Mouse (Mus musculus) heart, embryonic 13.5 days (tissue): ENCODE measurements around the gene Flnb. TPM values are rescaled to one million over a fixed set of nuclear protein-coding genes. Genes with fewer than 3 reads are reported as not detected.

ENCODE experiments used
- ATAC-seq: fragments of 200-750 bp; cut with Nextera tagmentation; 2 replicates; pipeline ENCODE4 v1.8.0; 2017; ENCODE audit warnings: moderate TSS enrichment; ENCODE audit not compliant: insufficient number of reproducible peaks, low FRiP score, low TSS enrichment; ENCODE audit errors: extremely low read depth
- H3K27ac ChIP-seq: fragments of 300-500 bp; sonication (generic); replicated peaks from 2 replicates; pipeline ENCODE4 v1.5.1; 2015; ENCODE audit warnings: moderate library complexity, mild to moderate bottlenecking, inconsistent platforms
- H3K27me3 ChIP-seq: fragments of 300-500 bp; sonication (generic); replicated peaks from 2 replicates; pipeline ENCODE4 v1.6.1; 2015; ENCODE audit warnings: mild to moderate bottlenecking, inconsistent platforms
- H3K36me3 ChIP-seq: fragments of 300-500 bp; sonication (generic); 2 replicates; pipeline ENCODE4 v1.6.1; 2015; ENCODE audit warnings: mild to moderate bottlenecking, inconsistent platforms
- H3K4me1 ChIP-seq: fragments of 300-500 bp; sonication (generic); 2 replicates; pipeline ENCODE4 v1.6.1; 2015; ENCODE audit warnings: inconsistent platforms
- H3K4me2 ChIP-seq: fragments of 300-500 bp; sonication (generic); 2 replicates; pipeline ENCODE4 v1.6.1; 2015; ENCODE audit warnings: inconsistent platforms, mild to moderate bottlenecking, moderate library complexity
- H3K4me3 ChIP-seq: fragments of 300-500 bp; sonication (generic); 2 replicates; pipeline ENCODE4 v1.5.1; 2015; ENCODE audit warnings: moderate library complexity, mild to moderate bottlenecking, inconsistent platforms
- H3K9ac ChIP-seq: fragments of 300-500 bp; sonication (generic); 2 replicates; pipeline ENCODE4 v1.6.1; 2015; ENCODE audit warnings: inconsistent platforms, mild to moderate bottlenecking, moderate library complexity
- H3K9me3 ChIP-seq: fragments of 300-500 bp; sonication (generic); 2 replicates; pipeline ENCODE4 v1.6.1; 2016; ENCODE audit warnings: inconsistent platforms
- WGBS: fragments of 180-500 bp; shearing (Covaris S2); methylation state at CpG from one replicate; pipeline ENCODE4 v1.1.7; 2015; ENCODE audit warnings: mixed read lengths; 5-methylcytosine and 5-hydroxymethylcytosine counted together
- polyA plus RNA-seq: library from polyadenylated mRNA; unstranded; fragments of >200 nt; fragmentation: Nextera tagmentation; extraction: Ambion mirVana; gene quantifications from 2 replicates; pipeline ENCODE4 v1.2.1, GENCODE M21; 2015

The Flnb gene
- polyA plus RNA-seq, 1 experiment from 2014 or later, result 8.5 TPM

- Histone ChIP-seq H3K4me1 (peaks cover 40% of the 10 kb centered on the region), H3K36me3 (peaks cover 66% of the 10 kb centered on the region), H3K27ac (peak overlapping the region; percentile 84; the same call in 1 of the 2 replicates), H3K4me3 (no peak overlapping the region), H3K9me3 (no peaks in the 10 kb centered on the region), H3K9ac (no peak overlapping the region), H3K4me2 (no peak overlapping the region), H3K27me3 (no peaks in the 10 kb centered on the region)
- 78% methylated on average over 12 of the region's 12 CpGs for WGBS
- no peak for ATAC-seq
Observed at GRCm38 (mm10) chr14:7901484-7902240, 83.9 kb downstream of the Flnb start.

DNA sequence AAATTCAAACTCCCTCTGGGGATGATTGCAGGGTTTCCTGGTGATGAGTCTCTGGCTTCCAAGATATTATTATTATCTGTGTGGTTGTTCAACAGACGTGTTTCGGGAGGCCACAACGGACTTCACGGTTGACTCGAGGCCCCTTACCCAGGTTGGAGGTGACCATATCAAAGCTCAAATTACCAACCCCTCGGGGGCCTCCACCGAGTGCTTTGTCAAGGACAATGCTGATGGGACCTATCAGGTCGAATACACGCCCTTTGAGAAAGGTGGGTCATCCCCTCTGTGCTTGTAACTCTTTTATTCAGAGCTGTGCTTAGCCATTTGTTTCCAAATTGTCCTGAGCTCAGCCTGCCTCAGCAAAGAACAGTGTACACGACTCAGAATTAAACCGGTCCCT is 89.3 kb downstream of the Flnb start:
- 87% methylated on average over 11 of the region's 11 CpGs for WGBS

DNA sequence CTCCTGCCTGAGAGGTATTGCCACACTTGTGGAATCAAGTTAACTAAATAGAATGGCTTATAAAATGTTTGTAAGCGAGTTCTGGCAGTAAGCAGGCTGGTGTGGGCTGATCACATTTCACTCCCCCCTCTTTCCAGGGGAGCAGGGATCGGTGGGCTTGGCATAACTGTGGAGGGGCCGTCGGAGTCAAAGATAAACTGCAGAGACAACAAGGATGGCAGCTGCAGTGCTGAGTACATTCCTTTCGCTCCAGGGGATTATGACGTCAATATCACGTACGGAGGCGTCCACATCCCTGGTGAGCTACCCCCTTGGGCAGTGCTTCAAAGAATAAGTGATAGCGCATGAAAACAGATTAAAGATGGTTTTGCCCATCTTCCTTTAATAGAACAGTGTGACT is 91.7 kb downstream of the Flnb start:
- H3K27ac ChIP-seq, result no peak overlapping the region
- no peak for ATAC-seq
- no peak overlapping the region for H3K4me2 ChIP-seq
- peaks cover 4% of the 10 kb centered on the region for H3K4me1 ChIP-seq
- no peaks in the 10 kb centered on the region for H3K9me3 ChIP-seq
- 55% methylated on average over 10 of the region's 10 CpGs for WGBS
- H3K27me3 ChIP-seq, result no peaks in the 10 kb centered on the region
- H3K9ac ChIP-seq, result no peak overlapping the region
- H3K36me3 ChIP-seq, result peaks cover 91% of the 10 kb centered on the region
- H3K4me3 ChIP-seq, result no peak overlapping the region

More for the DNA sequence above, 89.3 kb downstream of the Flnb start:
- H3K4me2 ChIP-seq, result no peak overlapping the region
- H3K36me3 ChIP-seq, result peaks cover 88% of the 10 kb centered on the region
- no peaks in the 10 kb centered on the region for H3K9me3 ChIP-seq
- H3K9ac ChIP-seq, result no peak overlapping the region
- no peak overlapping the region for H3K4me3 ChIP-seq
- no peak overlapping the region for H3K27ac ChIP-seq
- no peak for ATAC-seq
- peaks cover 1% of the 10 kb centered on the region for H3K4me1 ChIP-seq
- no peaks in the 10 kb centered on the region for H3K27me3 ChIP-seq

- Histone ChIP-seq H3K4me1 (peaks cover 4% of the 10 kb centered on the region), H3K9ac (no peak overlapping the region), H3K36me3 (peaks cover 90% of the 10 kb centered on the region), H3K27ac (no peak overlapping the region), H3K27me3 (no peaks in the 10 kb centered on the region), H3K4me3 (no peak overlapping the region), H3K9me3 (no peaks in the 10 kb centered on the region), H3K4me2 (no peak overlapping the region)
- ATAC-seq, result no peak
- 70% methylated on average over 7 of the region's 7 CpGs for WGBS
Observed at GRCm38 (mm10) chr14:7913842-7914241, 96.1 kb downstream of the Flnb start.

- H3K36me3 ChIP-seq, result peaks cover 92% of the 10 kb centered on the region
- 74% methylated on average over 4 of the region's 4 CpGs for WGBS
- ATAC-seq, result no peak
Observed at GRCm38 (mm10) chr14:7914461-7914860, 96.7 kb downstream of the Flnb start.

GRCm38 (mm10) chr14:7918150-7918991 is 100.6 kb downstream of the Flnb start:
- peaks cover 93% of the 10 kb centered on the region for H3K36me3 ChIP-seq
- H3K4me3 ChIP-seq, result no peak overlapping the region
- no peak overlapping the region for H3K9ac ChIP-seq
- WGBS, result 75% methylated on average over 6 of the region's 6 CpGs
- no peak for ATAC-seq
- no peak overlapping the region for H3K27ac ChIP-seq
- no peaks in the 10 kb centered on the region for H3K27me3 ChIP-seq
- no peak overlapping the region for H3K4me2 ChIP-seq
- no peaks in the 10 kb centered on the region for H3K9me3 ChIP-seq
- H3K4me1 ChIP-seq, result peaks cover 14% of the 10 kb centered on the region

More at GRCm38 (mm10) chr14:7914461-7914860, 96.7 kb downstream of the Flnb start:
- Histone ChIP-seq H3K9me3 (no peaks in the 10 kb centered on the region), H3K27ac (no peak overlapping the region), H3K4me2 (no peak overlapping the region), H3K4me3 (no peak overlapping the region), H3K27me3 (no peaks in the 10 kb centered on the region), H3K4me1 (peaks cover 7% of the 10 kb centered on the region), H3K9ac (no peak overlapping the region)

GRCm38 (mm10) chr14:7919309-7919708 is 101.6 kb downstream of the Flnb start:
- H3K4me3 ChIP-seq, result no peak overlapping the region
- no peak overlapping the region for H3K27ac ChIP-seq
- WGBS, result 77% methylated on average over 5 of the region's 5 CpGs
- H3K9ac ChIP-seq, result no peak overlapping the region
- no peak for ATAC-seq
- H3K4me2 ChIP-seq, result no peak overlapping the region
- peaks cover 10% of the 10 kb centered on the region; the same call in 1 of the 2 replicates for H3K4me1 ChIP-seq
- peaks cover 95% of the 10 kb centered on the region for H3K36me3 ChIP-seq
- H3K9me3 ChIP-seq, result no peaks in the 10 kb centered on the region
- no peaks in the 10 kb centered on the region for H3K27me3 ChIP-seq

- Histone ChIP-seq H3K4me2 (no peak overlapping the region), H3K36me3 (peaks cover 94% of the 10 kb centered on the region)
- ATAC-seq, result no peak
Observed at GRCm38 (mm10) chr14:7919921-7920320, 102.2 kb downstream of the Flnb start.

GRCm38 (mm10) chr14:7921459-7921858 is 103.7 kb downstream of the Flnb start:
- H3K4me2 ChIP-seq, result no peak overlapping the region
- no peak for ATAC-seq
- H3K27me3 ChIP-seq, result no peaks in the 10 kb centered on the region
- no peak overlapping the region for H3K27ac ChIP-seq
- H3K36me3 ChIP-seq, result peaks cover 94% of the 10 kb centered on the region
- WGBS, result 81% methylated on average over 5 of the region's 5 CpGs
- H3K9me3 ChIP-seq, result no peaks in the 10 kb centered on the region
- H3K4me1 ChIP-seq, result peaks cover 10% of the 10 kb centered on the region; the same call in 1 of the 2 replicates
- H3K4me3 ChIP-seq, result no peak overlapping the region
- H3K9ac ChIP-seq, result no peak overlapping the region

More at GRCm38 (mm10) chr14:7919921-7920320, 102.2 kb downstream of the Flnb start:
- Histone ChIP-seq H3K4me1 (peaks cover 10% of the 10 kb centered on the region; the same call in 1 of the 2 replicates), H3K27me3 (no peaks in the 10 kb centered on the region), H3K9me3 (no peaks in the 10 kb centered on the region), H3K4me3 (no peak overlapping the region), H3K27ac (no peak overlapping the region), H3K9ac (no peak overlapping the region)
- WGBS, result 62% methylated on average over 4 of the region's 4 CpGs

GRCm38 (mm10) chr14:7923635-7924034 is 105.9 kb downstream of the Flnb start:
- no peaks in the 10 kb centered on the region for H3K9me3 ChIP-seq
- peaks cover 10% of the 10 kb centered on the region; the same call in 1 of the 2 replicates for H3K4me1 ChIP-seq
- no peak for ATAC-seq
- no peak overlapping the region for H3K9ac ChIP-seq
- H3K4me3 ChIP-seq, result no peak overlapping the region
- no peak overlapping the region for H3K4me2 ChIP-seq
- H3K27ac ChIP-seq, result no peak overlapping the region
- H3K27me3 ChIP-seq, result no peaks in the 10 kb centered on the region
- peaks cover 91% of the 10 kb centered on the region for H3K36me3 ChIP-seq

DNA sequence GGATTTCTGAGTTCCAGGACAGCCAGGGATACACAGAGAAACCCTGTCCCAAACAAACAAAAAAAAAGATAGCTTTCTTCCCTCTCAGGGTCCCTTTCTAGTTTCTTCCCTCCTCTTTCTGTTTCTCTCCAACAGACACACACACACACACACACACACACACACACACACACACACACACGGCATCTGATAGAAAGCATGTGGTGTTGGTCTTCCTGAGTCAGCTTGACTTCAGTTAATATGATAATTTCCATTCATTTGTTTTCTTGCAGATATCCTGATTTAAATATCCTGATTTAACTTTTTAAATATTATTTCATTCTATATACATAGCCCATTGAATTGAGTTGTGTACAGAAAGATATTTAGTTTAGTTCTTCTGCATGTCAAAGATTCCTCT is 110.6 kb downstream of the Flnb start:
- ATAC-seq, result no peak
- no peak overlapping the region for H3K27ac ChIP-seq
- 74% methylated on average over 1 of the region's 1 CpGs for WGBS
- no peaks in the 10 kb centered on the region for H3K27me3 ChIP-seq
- H3K9me3 ChIP-seq, result no peaks in the 10 kb centered on the region
- peaks cover 94% of the 10 kb centered on the region for H3K36me3 ChIP-seq
- no peaks in the 10 kb centered on the region for H3K4me1 ChIP-seq
- H3K4me3 ChIP-seq, result no peak overlapping the region
- no peak overlapping the region for H3K4me2 ChIP-seq
- H3K9ac ChIP-seq, result no peak overlapping the region
